ENCODE assay signal across 12 mouse cellular contexts in genomic region chr1:194111931-194112330, GRCm38 (mm10).
"Had no signal": no experiment of that assay in that cellular context is flagged by ENCODE, and none has a peak within 500 bp of the region (broad histone marks: within the 10 kb centered on the region; RNA-seq: fewer than 3 reads in every experiment).

No protein-coding gene starts in this region.

- DNase-seq: gastrocnemius, adult 2 months; gastrocnemius, postnatal 25 days; heart, adult 18-20 months; heart, postnatal 10 days; heart, postnatal 4 days; kidney, adult 18-20 months; kidney, adult 8-10 months; kidney, postnatal 10 days; kidney, postnatal 25 days; kidney, postnatal 4 days; liver; liver, embryonic 13.5 days had no signal
